Mouse (Mus musculus) cerebellum, postnatal 4 days (tissue): ENCODE results near the gene Bmp7.

Source experiments
- DNase-seq, 2 experiments: peaks; one replicate each; pipeline ENCODE4 v3.0.0; 2022; ENCODE audit warnings: low spot score in 2 of 2, mixed read lengths in 1 of 2

The Bmp7 gene

GRCm38 (mm10) chr2:172854136-172854535 is 86.0 kb downstream of the Bmp7 start:
- DNase-seq, result peak in 1 of 2 experiments; percentile 37

- no peak for DNase-seq
These were observed 88.3 kb downstream of the Bmp7 start for GRCm38 (mm10) chr2:172851773-172852172.

GRCm38 (mm10) chr2:172848193-172848592 is 91.9 kb downstream of the Bmp7 start:
- no peak for DNase-seq

- no peak for DNase-seq
These were observed 93.9 kb downstream of the Bmp7 start for GRCm38 (mm10) chr2:172846311-172846575.

- no peak for DNase-seq
These were observed 94.4 kb downstream of the Bmp7 start for GRCm38 (mm10) chr2:172845536-172846310.

GRCm38 (mm10) chr2:172843903-172844302 is 96.2 kb downstream of the Bmp7 start:
- no peak for DNase-seq

GRCm38 (mm10) chr2:172842306-172842705 is 97.8 kb downstream of the Bmp7 start:
- no peak for DNase-seq

- no peak for DNase-seq
These were observed 99.0 kb downstream of the Bmp7 start for GRCm38 (mm10) chr2:172840905-172841750.

GRCm38 (mm10) chr2:172839317-172839980 is 100.7 kb downstream of the Bmp7 start:
- DNase-seq, result no peak

- no peak for DNase-seq
These were observed 103.6 kb downstream of the Bmp7 start for GRCm38 (mm10) chr2:172836516-172836915.

- peak in 1 of 2 experiments; percentile 69 for DNase-seq
These were observed 106.9 kb downstream of the Bmp7 start for GRCm38 (mm10) chr2:172833196-172833595.

GRCm38 (mm10) chr2:172831762-172832161 is 108.4 kb downstream of the Bmp7 start:
- DNase-seq, result peak; percentile 65 to 76

GRCm38 (mm10) chr2:172831133-172831532 is 109.0 kb downstream of the Bmp7 start:
- DNase-seq, result peak; percentile 80 to 90

- DNase-seq, result no peak
These were observed 111.9 kb downstream of the Bmp7 start for GRCm38 (mm10) chr2:172828229-172828628.

GRCm38 (mm10) chr2:172827564-172827963 is 112.6 kb downstream of the Bmp7 start:
- no peak for DNase-seq

- DNase-seq, result no peak
These were observed 114.4 kb downstream of the Bmp7 start for GRCm38 (mm10) chr2:172825785-172826145.

GRCm38 (mm10) chr2:172824906-172825784 is 115.0 kb downstream of the Bmp7 start:
- DNase-seq, result peak; percentile 45 to 59

- DNase-seq, result no peak
These were observed 121.4 kb downstream of the Bmp7 start for GRCm38 (mm10) chr2:172818631-172819230.
